Mouse (Mus musculus) hindbrain, embryonic 11.5 days (tissue): ENCODE measurements at regions not wholly inside any gene's neighbourhood (a gene's known extent, or its start where the extent isn't known, plus 50 kb on each side); places are given as distances from the start of the nearest gene placed in this dataset.
A peak's percentile ranks its signal among the peaks of the same experiment; 100 is the strongest.

ENCODE experiments used
- ATAC-seq: fragments of 200-750 bp; cut with Nextera tagmentation; 2 replicates; pipeline ENCODE4 v1.8.0; 2017; ENCODE audit warnings: mild to moderate bottlenecking, moderate TSS enrichment, moderate library complexity; ENCODE audit not compliant: low FRiP score
- DNase-seq: peaks from one replicate; pipeline ENCODE4 v3.0.0-alpha.2; 2015; ENCODE audit warnings: low spot score
- H3K27ac ChIP-seq: fragments of 300-500 bp; sonication (generic); 2 replicates; pipeline ENCODE4 v1.5.1; 2014; ENCODE audit warnings: mild to moderate bottlenecking, low read depth, low read length
- H3K27me3 ChIP-seq: fragments of 300-500 bp; sonication (generic); 2 replicates; pipeline ENCODE4 v1.6.1; 2014; ENCODE audit warnings: mild to moderate bottlenecking, low read length, moderate library complexity, mixed read lengths; ENCODE audit not compliant: control insufficient read depth, insufficient read depth
- H3K36me3 ChIP-seq: fragments of 300-500 bp; sonication (generic); 2 replicates; pipeline ENCODE4 v1.6.1; 2014; ENCODE audit warnings: mild to moderate bottlenecking, low read length, moderate library complexity, mixed read lengths; ENCODE audit not compliant: control insufficient read depth, insufficient read depth
- H3K4me1 ChIP-seq: fragments of 300-500 bp; sonication (generic); replicated peaks from 2 replicates; pipeline ENCODE4 v1.6.1; 2014; ENCODE audit warnings: low read length, mixed read lengths; ENCODE audit not compliant: control insufficient read depth, insufficient read depth
- H3K4me2 ChIP-seq: fragments of 300-500 bp; sonication (generic); replicated peaks from 2 replicates; pipeline ENCODE4 v1.6.1; 2014; ENCODE audit warnings: mild to moderate bottlenecking, low read depth, low read length
- H3K4me3 ChIP-seq: fragments of 300-500 bp; sonication (generic); 2 replicates; pipeline ENCODE4 v1.5.1; 2014; ENCODE audit warnings: low read depth, low read length
- H3K9ac ChIP-seq: fragments of 300-500 bp; sonication (generic); 2 replicates; pipeline ENCODE4 v1.6.1; 2014; ENCODE audit warnings: low read depth, low read length
- H3K9me3 ChIP-seq: fragments of 300-500 bp; sonication (generic); 2 replicates; pipeline ENCODE4 v1.6.1; 2016; ENCODE audit warnings: low read length; ENCODE audit not compliant: control insufficient read depth
- WGBS: fragments of 180-500 bp; shearing (Covaris S2); extraction: QIAGEN DNeasy Blood & Tissue Kit; methylation state at CpG from one replicate; pipeline ENCODE4 v1.1.7; 2014; 5-methylcytosine and 5-hydroxymethylcytosine counted together

GRCm38 (mm10) chr9:63862427-63862826, 104.6 kb upstream of the Smad3 start:
- no peaks in the 10 kb centered on the region for H3K27me3 ChIP-seq
- no peaks in the 10 kb centered on the region for H3K9me3 ChIP-seq
- H3K4me3 ChIP-seq = no peak overlapping the region
- ATAC-seq (0 out of 2 replicates have a peak, but pooled peaks have one; percentile 38), DNase-seq (peak; percentile 74)
- H3K36me3 ChIP-seq = no peaks in the 10 kb centered on the region
- no peak overlapping the region for H3K9ac ChIP-seq
- WGBS = 44% methylated on average over 6 of the region's 6 CpGs
- H3K4me1 ChIP-seq = no peaks in the 10 kb centered on the region
- no peak overlapping the region for H3K4me2 ChIP-seq
- H3K27ac ChIP-seq = no peak overlapping the region

GRCm38 (mm10) chr9:63861418-63861817, 103.6 kb upstream of the Smad3 start:
- H3K4me3 ChIP-seq = no peak overlapping the region
- DNase-seq (no peak), ATAC-seq (no peak)
- H3K9ac ChIP-seq = no peak overlapping the region
- 83% methylated on average over 4 of the region's 4 CpGs for WGBS
- H3K27me3 ChIP-seq = no peaks in the 10 kb centered on the region
- no peaks in the 10 kb centered on the region for H3K36me3 ChIP-seq
- H3K9me3 ChIP-seq = no peaks in the 10 kb centered on the region
- H3K4me2 ChIP-seq = no peak overlapping the region
- H3K4me1 ChIP-seq = no peaks in the 10 kb centered on the region
- H3K27ac ChIP-seq = no peak overlapping the region

- H3K36me3 ChIP-seq = no peaks in the 10 kb centered on the region
- DNase-seq = no peak
- H3K4me1 ChIP-seq = no peaks in the 10 kb centered on the region
- no peaks in the 10 kb centered on the region for H3K27me3 ChIP-seq
- 89% methylated on average over 2 of the region's 2 CpGs for WGBS
- no peak for ATAC-seq
- no peak overlapping the region for H3K27ac ChIP-seq
- H3K4me2 ChIP-seq = no peak overlapping the region
- no peak overlapping the region for H3K9ac ChIP-seq
- H3K4me3 ChIP-seq = no peak overlapping the region
- H3K9me3 ChIP-seq = no peaks in the 10 kb centered on the region
Observed at GRCm38 (mm10) chr9:63860196-63860595, 102.4 kb upstream of the Smad3 start.

- Histone ChIP-seq H3K4me2 (no peak overlapping the region), H3K4me3 (no peak overlapping the region), H3K27me3 (no peaks in the 10 kb centered on the region), H3K36me3 (no peaks in the 10 kb centered on the region), H3K9me3 (no peaks in the 10 kb centered on the region), H3K9ac (no peak overlapping the region), H3K27ac (no peak overlapping the region), H3K4me1 (no peaks in the 10 kb centered on the region)
- ATAC-seq (no peak), DNase-seq (no peak)
- 79% methylated on average over 9 of the region's 9 CpGs for WGBS
Observed at GRCm38 (mm10) chr9:63856065-63856736, 98.4 kb upstream of the Smad3 start.

- Histone ChIP-seq H3K4me2 (no peak overlapping the region), H3K9ac (no peak overlapping the region), H3K9me3 (no peaks in the 10 kb centered on the region), H3K4me3 (no peak overlapping the region), H3K27me3 (no peaks in the 10 kb centered on the region), H3K36me3 (no peaks in the 10 kb centered on the region), H3K27ac (no peak overlapping the region), H3K4me1 (no peaks in the 10 kb centered on the region)
- WGBS = 67% methylated on average over 12 of the region's 12 CpGs
- ATAC-seq (no peak), DNase-seq (no peak)
Observed at GRCm38 (mm10) chr9:63851809-63852208, 94.0 kb upstream of the Smad3 start.

- no peak overlapping the region for H3K4me2 ChIP-seq
- H3K4me1 ChIP-seq = no peaks in the 10 kb centered on the region
- WGBS = 73% methylated on average over 2 of the region's 2 CpGs
- H3K27me3 ChIP-seq = no peaks in the 10 kb centered on the region
- H3K9ac ChIP-seq = no peak overlapping the region
- DNase-seq (no peak), ATAC-seq (no peak)
- no peaks in the 10 kb centered on the region for H3K36me3 ChIP-seq
- H3K27ac ChIP-seq = no peak overlapping the region
- H3K9me3 ChIP-seq = no peaks in the 10 kb centered on the region
- H3K4me3 ChIP-seq = no peak overlapping the region
Observed at GRCm38 (mm10) chr9:63850316-63850693, 92.5 kb upstream of the Smad3 start.

GRCm38 (mm10) chr9:63849564-63850315, 91.9 kb upstream of the Smad3 start:
- Histone ChIP-seq H3K27me3 (no peaks in the 10 kb centered on the region), H3K4me3 (no peak overlapping the region), H3K4me2 (no peak overlapping the region), H3K9ac (no peak overlapping the region), H3K4me1 (no peaks in the 10 kb centered on the region), H3K9me3 (no peaks in the 10 kb centered on the region), H3K36me3 (no peaks in the 10 kb centered on the region), H3K27ac (no peak overlapping the region)
- DNase-seq = no peak
- no peak for ATAC-seq
- 79% methylated on average over 12 of the region's 12 CpGs for WGBS

- Histone ChIP-seq H3K27me3 (peaks cover 2% of the 10 kb centered on the region; the same call in 1 of the 2 replicates), H3K9me3 (no peaks in the 10 kb centered on the region), H3K9ac (no peak overlapping the region), H3K36me3 (no peaks in the 10 kb centered on the region), H3K4me2 (no peak overlapping the region), H3K4me3 (no peak overlapping the region), H3K4me1 (no peaks in the 10 kb centered on the region), H3K27ac (no peak overlapping the region)
- 36% methylated on average over 10 of the region's 10 CpGs for WGBS
- ATAC-seq = no peak
- DNase-seq = peak; percentile 84
Observed at GRCm38 (mm10) chr9:63843883-63844485, 86.2 kb upstream of the Smad3 start.
